Mouse (Mus musculus) naive thymus-derived CD4-positive, alpha-beta T cell, adult 5 months (primary cell): ENCODE measurements around the gene Gm3625. TPM values are rescaled to one million over a fixed set of nuclear protein-coding genes. Genes with fewer than 3 reads are reported as not detected.

Source experiments
- polyA plus RNA-seq: library from polyadenylated mRNA; unstranded; fragments of 100-300 nt; shearing (Covaris generic); gene quantifications from one replicate; pipeline ENCODE4 v1.2.1, GENCODE M21; 2017

Gene Gm3625
- polyA plus RNA-seq: not detected

GRCm38 (mm10) chr12:4592541-4593165 lies at the start of gene Gm3625, which contains the start of gene Itsn2:
Gm3625 (minus strand) TSS chr12:4592927.
Itsn2 (plus strand) TSS chr12:4592638.

Other genes starting within 250 kb of the Gm3625 start
- 86.3 TPM for gene Ncoa1, start 115.7 kb downstream of the Gm3625 start, polyA plus RNA-seq
- gene Itsn2, start 289 bp downstream of the Gm3625 start, polyA plus RNA-seq: 206 TPM
- gene Fam228a, start 145.5 kb upstream of the Gm3625 start, polyA plus RNA-seq: 0.19 TPM
- gene Pfn4, start 176.1 kb upstream of the Gm3625 start, polyA plus RNA-seq: not detected
- not detected for gene Fam228b, start 176.3 kb upstream of the Gm3625 start, polyA plus RNA-seq
- 314 TPM for gene Sf3b6, start 224.6 kb upstream of the Gm3625 start, polyA plus RNA-seq
- not detected for gene Fkbp1b, start 248.7 kb upstream of the Gm3625 start, polyA plus RNA-seq